Mouse (Mus musculus): Measurements from ENCODE around the gene Tmem211. TPM values are rescaled to one million over a fixed set of nuclear protein-coding genes. Genes with fewer than 3 reads are reported as not detected.

Gene Tmem211
- polyA plus RNA-seq, 1 experiment = not detected

DNA sequence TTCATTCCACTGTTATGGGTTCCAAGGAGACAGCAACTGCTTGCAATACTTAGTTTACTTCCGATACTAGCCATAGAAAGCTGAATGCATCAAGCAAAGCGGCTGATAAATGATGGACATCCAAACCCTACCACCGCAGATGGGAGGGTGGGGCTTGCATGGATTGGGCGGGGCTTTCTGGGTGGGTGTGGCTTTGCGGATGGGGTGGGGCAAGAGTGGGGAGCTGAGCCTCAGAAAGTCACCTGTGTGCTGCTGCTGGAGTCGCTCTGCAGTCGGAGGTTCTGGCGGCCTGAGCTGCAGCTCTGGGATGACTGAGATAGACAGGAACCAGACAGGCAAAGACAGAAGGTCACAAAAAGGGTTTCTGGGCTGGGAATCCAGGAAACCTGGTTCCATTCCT, 38.9 kb downstream of the Tmem211 start:
- Histone ChIP-seq H3K4me3 (ENCODE audit: insufficient read depth, low read length) (no peak overlapping the region), H3K4me1 (ENCODE audit: control insufficient read depth, insufficient read depth, low read length) (no peaks in the 10 kb centered on the region), H3K27ac (ENCODE audit: insufficient read depth, low read length) (no peak overlapping the region)
- TF ChIP-seq CTCF (IDR thresholded peaks at IDR 0.05; ENCODE audit: borderline replicate concordance, insufficient read depth, low read length) (no peak), POLR2A (IDR thresholded peaks at IDR 0.05; ENCODE audit: low read depth, low read length) (no peak)

DNA sequence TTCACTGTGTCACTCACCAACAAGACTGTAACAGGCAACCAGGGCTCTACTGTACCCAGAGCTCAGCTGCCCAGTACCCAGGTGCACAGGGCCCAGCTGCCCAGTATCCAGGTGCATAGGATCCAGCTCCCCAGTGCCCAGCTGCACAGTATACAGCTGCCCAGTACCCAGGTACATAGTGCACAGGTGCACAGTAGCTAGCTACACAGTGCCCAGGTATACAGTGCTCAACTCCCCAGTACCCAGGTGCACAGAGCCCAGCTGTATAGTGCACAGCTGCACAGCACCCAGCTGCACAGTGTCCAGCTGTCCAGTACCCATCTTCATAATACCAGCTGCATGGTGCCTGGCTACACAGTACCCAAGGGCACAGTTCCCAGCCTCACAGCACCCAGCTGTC, 41.5 kb downstream of the Tmem211 start:
- Histone ChIP-seq H3K4me3 (ENCODE audit: insufficient read depth, low read length) (no peak overlapping the region), H3K27ac (ENCODE audit: insufficient read depth, low read length) (no peak overlapping the region), H3K4me1 (ENCODE audit: control insufficient read depth, insufficient read depth, low read length) (no peaks in the 10 kb centered on the region)
- TF ChIP-seq POLR2A (IDR thresholded peaks at IDR 0.05; ENCODE audit: low read depth, low read length) (no peak), CTCF (IDR thresholded peaks at IDR 0.05; ENCODE audit: borderline replicate concordance, insufficient read depth, low read length) (no peak)

DNA sequence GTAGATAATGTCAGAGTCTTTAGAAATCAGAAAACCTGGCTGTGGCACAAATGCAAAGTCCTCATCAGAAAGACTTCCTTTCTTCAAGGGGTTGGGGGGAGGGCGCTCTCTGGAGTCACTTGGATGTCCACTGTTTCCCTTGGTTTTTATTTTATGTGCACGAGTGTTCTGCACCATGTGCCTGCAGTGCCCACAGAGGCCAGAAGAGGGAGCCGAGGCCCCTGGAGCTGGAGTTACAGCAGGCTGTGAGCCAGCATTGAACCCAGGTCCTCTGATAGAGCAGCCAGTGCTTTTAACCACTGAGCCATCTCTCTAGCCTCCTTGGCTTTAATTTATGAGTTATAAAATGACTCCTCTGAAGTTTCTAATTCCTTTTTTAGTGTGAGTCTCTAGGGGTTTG, 43.3 kb downstream of the Tmem211 start:
- Histone ChIP-seq H3K4me1 (ENCODE audit: control insufficient read depth, insufficient read depth, low read length) (no peaks in the 10 kb centered on the region), H3K27ac (ENCODE audit: insufficient read depth, low read length) (no peak overlapping the region), H3K4me3 (ENCODE audit: insufficient read depth, low read length) (no peak overlapping the region)
- no peak for TF ChIP-seq POLR2A (IDR thresholded peaks at IDR 0.05; ENCODE audit: low read depth, low read length)
- TF ChIP-seq CTCF (IDR thresholded peaks at IDR 0.05; ENCODE audit: borderline replicate concordance, insufficient read depth, low read length) = no peak

GRCm38 (mm10) chr5:113271207-113271811, 44.6 kb downstream of the Tmem211 start:
- TF ChIP-seq CTCF (IDR thresholded peaks at IDR 0.05; ENCODE audit: borderline replicate concordance, insufficient read depth, low read length) (no peak), POLR2A (IDR thresholded peaks at IDR 0.05; ENCODE audit: low read depth, low read length) (no peak)
- Histone ChIP-seq H3K4me1 (ENCODE audit: control insufficient read depth, insufficient read depth, low read length) (no peaks in the 10 kb centered on the region), H3K4me3 (ENCODE audit: insufficient read depth, low read length) (no peak overlapping the region), H3K27ac (ENCODE audit: insufficient read depth, low read length) (no peak overlapping the region)

DNA sequence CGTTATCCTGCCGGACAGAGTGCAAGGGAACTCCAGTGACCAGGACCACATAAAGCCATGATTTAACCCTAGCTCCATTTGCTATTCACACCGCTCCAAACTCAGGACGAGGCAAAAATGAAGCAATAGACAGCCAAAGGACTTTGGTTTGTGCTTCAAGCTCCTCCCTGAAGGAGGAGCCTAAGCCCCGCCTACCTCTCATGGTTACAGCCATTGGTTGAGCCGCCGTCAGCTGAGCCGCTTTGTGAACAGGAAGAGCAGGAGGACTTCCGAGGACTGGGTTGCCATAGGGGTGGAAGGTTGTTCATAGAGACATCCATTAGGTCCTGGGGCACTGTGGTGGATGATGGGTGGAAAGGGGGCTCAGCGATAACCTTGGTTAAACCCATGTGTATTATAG, 49.1 kb downstream of the Tmem211 start:
- Histone ChIP-seq H3K4me1 (ENCODE audit: control insufficient read depth, insufficient read depth, low read length) (no peaks in the 10 kb centered on the region), H3K4me3 (ENCODE audit: insufficient read depth, low read length) (no peak overlapping the region), H3K27ac (ENCODE audit: insufficient read depth, low read length) (no peak overlapping the region)
- no peak for TF ChIP-seq CTCF (IDR thresholded peaks at IDR 0.05; ENCODE audit: borderline replicate concordance, insufficient read depth, low read length)
- no peak for TF ChIP-seq POLR2A (IDR thresholded peaks at IDR 0.05; ENCODE audit: low read depth, low read length)

GRCm38 (mm10) chr5:113280138-113280856, 53.6 kb downstream of the Tmem211 start:
- TF ChIP-seq POLR2A (IDR thresholded peaks at IDR 0.05; ENCODE audit: low read depth, low read length) = no peak
- no peak for TF ChIP-seq CTCF (IDR thresholded peaks at IDR 0.05; ENCODE audit: borderline replicate concordance, insufficient read depth, low read length)
- H3K4me1 ChIP-seq (ENCODE audit: control insufficient read depth, insufficient read depth, low read length) = no peaks in the 10 kb centered on the region
- H3K27ac ChIP-seq (ENCODE audit: insufficient read depth, low read length) = no peak overlapping the region
- peak overlapping the region; percentile 31 for H3K4me3 ChIP-seq (ENCODE audit: insufficient read depth, low read length)

DNA sequence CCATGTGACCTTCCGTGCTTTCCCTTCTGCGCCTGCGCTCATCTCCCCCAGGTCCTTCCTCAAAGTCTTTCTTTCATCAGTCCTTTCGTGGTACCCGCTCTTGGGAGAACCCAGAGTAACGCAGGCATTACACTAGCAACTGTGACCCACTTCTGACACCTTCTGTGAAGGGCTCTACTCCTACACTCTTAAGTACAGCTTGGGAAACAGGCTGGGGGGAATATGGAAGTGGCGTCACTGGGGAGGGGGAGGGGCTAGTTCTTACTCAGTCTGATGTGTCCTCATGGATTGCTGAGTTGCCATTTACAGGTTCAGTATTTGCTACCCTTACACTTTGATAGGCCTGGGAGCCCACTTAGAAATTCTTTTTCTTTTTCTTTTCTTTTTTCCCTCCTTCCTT, 54.8 kb downstream of the Tmem211 start:
- Histone ChIP-seq H3K4me1 (ENCODE audit: control insufficient read depth, insufficient read depth, low read length) (no peaks in the 10 kb centered on the region), H3K4me3 (ENCODE audit: insufficient read depth, low read length) (no peak overlapping the region), H3K27ac (ENCODE audit: insufficient read depth, low read length) (no peak overlapping the region)
- TF ChIP-seq POLR2A (IDR thresholded peaks at IDR 0.05; ENCODE audit: low read depth, low read length) (no peak), CTCF (IDR thresholded peaks at IDR 0.05; ENCODE audit: borderline replicate concordance, insufficient read depth, low read length) (no peak)

DNA sequence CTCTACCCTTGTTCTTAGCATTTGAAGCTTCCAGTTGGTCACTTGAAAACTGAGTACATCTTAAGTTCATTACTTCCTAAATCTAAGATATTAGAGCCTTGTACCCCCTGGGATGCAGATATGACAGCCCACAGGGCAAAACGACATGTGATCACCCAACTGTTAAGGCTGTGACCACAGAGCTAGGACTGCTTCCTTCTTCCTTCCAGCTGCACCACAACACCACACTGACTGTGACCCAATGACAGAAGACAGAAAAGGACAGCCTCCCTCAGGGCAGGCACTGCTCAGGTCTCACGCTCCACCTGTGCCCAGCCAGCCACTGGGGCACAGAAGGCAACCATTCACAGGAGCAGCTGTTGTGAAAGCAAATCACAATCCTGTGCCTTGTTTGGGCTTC, 57.0 kb downstream of the Tmem211 start:
- H3K4me1 ChIP-seq (ENCODE audit: control insufficient read depth, insufficient read depth, low read length) = no peaks in the 10 kb centered on the region
- TF ChIP-seq POLR2A (IDR thresholded peaks at IDR 0.05; ENCODE audit: low read depth, low read length) = no peak
- TF ChIP-seq CTCF (IDR thresholded peaks at IDR 0.05; ENCODE audit: borderline replicate concordance, insufficient read depth, low read length) = no peak
- H3K27ac ChIP-seq (ENCODE audit: insufficient read depth, low read length) = no peak overlapping the region
- H3K4me3 ChIP-seq (ENCODE audit: insufficient read depth, low read length) = no peak overlapping the region

DNA sequence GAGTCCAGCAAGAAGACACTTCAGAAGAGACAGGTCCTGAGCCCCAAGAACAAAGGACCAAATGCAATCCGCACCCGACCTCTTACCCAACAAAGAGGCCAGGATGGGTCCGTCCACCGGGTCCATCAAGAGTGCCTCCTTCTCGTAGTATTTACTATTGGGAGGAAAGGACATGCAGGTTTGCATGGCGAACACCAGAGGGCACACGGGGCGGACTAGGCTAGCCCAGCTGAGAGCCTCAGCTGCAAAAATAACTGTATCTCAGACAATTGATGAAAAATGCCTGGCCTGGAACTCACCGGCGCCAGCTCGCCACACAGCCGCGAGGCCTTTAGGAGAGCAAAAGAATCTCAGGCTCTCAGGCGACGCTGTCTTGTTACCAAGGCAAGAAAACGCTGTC, 58.8 kb downstream of the Tmem211 start:
- no peak overlapping the region for H3K27ac ChIP-seq (ENCODE audit: insufficient read depth, low read length)
- no peak overlapping the region for H3K4me3 ChIP-seq (ENCODE audit: insufficient read depth, low read length)
- TF ChIP-seq POLR2A (IDR thresholded peaks at IDR 0.05; ENCODE audit: low read depth, low read length) = no peak
- TF ChIP-seq CTCF (IDR thresholded peaks at IDR 0.05; ENCODE audit: borderline replicate concordance, insufficient read depth, low read length) = peak; percentile 25; the same call in 1 of the 2 replicates
- H3K4me1 ChIP-seq (ENCODE audit: control insufficient read depth, insufficient read depth, low read length) = no peaks in the 10 kb centered on the region

- Histone ChIP-seq H3K27ac (ENCODE audit: insufficient read depth, low read length) (no peak overlapping the region), H3K4me1 (ENCODE audit: control insufficient read depth, insufficient read depth, low read length) (no peaks in the 10 kb centered on the region), H3K4me3 (ENCODE audit: insufficient read depth, low read length) (no peak overlapping the region)
- TF ChIP-seq CTCF (IDR thresholded peaks at IDR 0.05; ENCODE audit: borderline replicate concordance, insufficient read depth, low read length) (no peak), POLR2A (IDR thresholded peaks at IDR 0.05; ENCODE audit: low read depth, low read length) (no peak)
These were observed 59.3 kb downstream of the Tmem211 start for GRCm38 (mm10) chr5:113286048-113286447.

Measured in embryonic fibroblast, embryonic 13.5 days (primary cell).